Mouse (Mus musculus) central nervous system, embryonic 18 days (tissue): ENCODE data around the gene Olfr1490. TPM values are rescaled to one million over a fixed set of nuclear protein-coding genes. Genes with fewer than 3 reads are reported as not detected.

Experiments
- polyA plus RNA-seq: library from polyadenylated mRNA; depleted of rRNA; stranded (reverse); fragments of >200 nt; gene quantifications from 2 replicates; pipeline ENCODE4 v1.2.3, GENCODE M21; 2012; rRNA removed

Gene Olfr1490
- polyA plus RNA-seq = not detected in 2 replicates

GRCm38 (mm10) chr19:13650791-13651190, at the start of gene Olfr1490:
Gene Olfr1490 (plus strand): TSS chr19:13651091.

DNA sequence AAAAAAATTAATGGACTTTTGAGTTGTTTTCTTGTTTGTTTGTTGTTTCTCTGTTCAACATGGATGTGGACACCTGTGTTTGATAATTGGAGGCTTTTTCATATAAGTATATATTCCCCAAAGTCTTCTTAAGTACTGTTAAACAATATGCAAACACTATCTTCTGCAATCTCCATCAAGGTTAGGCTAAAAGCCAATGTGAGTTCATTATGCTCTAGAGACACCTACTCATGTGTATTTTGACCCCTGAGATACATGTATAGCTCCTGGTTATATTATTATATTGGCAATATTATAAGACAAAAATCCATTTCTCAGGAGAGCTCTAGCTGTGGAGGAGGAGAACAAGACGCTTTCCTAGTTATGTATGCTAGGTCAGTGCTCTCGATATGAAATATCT, 33.8 kb upstream of the Olfr1490 start, which contains the start of gene Olfr1487:
Gene Olfr1487, plus strand, starts transcription at position 301 of the 400 bp plus-strand sequence.

DNA sequence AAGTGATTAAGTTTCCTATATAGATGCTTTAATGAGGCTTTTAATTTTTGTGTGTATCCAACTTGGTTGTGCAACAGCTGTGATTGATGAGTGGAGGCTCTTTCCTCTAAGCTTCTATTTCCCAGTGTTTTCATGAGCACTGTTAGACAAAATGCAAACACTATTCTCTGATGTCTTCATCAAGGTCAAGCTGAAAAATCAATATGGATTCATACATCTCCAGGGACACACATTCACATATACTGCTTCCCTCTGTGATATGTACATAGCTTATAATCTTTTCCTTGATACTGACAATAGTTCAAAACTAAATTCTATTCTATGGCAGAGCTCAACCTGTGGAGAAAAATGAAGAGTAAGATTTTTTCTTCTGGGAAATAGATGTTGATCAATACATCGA, 19.6 kb upstream of the Olfr1490 start, which contains the start of gene Olfr1489:
Gene Olfr1489, plus strand, starts transcription at position 301 of the 400 bp plus-strand sequence.

DNA sequence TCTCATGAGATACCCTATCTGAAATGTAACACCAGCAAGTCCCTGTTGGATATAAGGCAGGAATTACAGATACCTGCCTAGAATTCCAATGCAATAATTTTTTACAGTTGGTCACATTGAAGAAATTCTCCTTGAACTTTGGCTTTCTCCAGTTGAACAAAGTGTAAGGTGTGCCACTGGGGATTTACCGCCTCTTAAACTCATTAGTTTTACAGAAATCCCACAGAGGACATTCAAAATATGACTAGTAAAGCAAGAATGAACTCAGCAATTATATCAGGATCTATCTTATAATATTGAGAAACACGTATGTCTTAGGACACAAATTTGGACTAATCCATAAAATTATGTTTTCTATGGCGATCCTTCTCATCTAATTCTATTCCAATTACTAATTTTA, 46.1 kb downstream of the Olfr1490 start, which contains the start of gene Olfr1491:
Gene Olfr1491, plus strand, starts transcription at position 301 of the 400 bp plus-strand sequence.

Other genes starting within 250 kb of the Olfr1490 start
- not detected in 2 replicates for gene Olfr1469, start 243.2 kb upstream of the Olfr1490 start, polyA plus RNA-seq
- not detected in 2 replicates for gene Olfr1471, start 207.7 kb upstream of the Olfr1490 start, polyA plus RNA-seq
- gene Olfr1472, start 195.0 kb upstream of the Olfr1490 start, polyA plus RNA-seq = not detected in 2 replicates
- not detected in 2 replicates for gene Olfr1474, start 181.5 kb upstream of the Olfr1490 start, polyA plus RNA-seq
- not detected in 2 replicates for gene Olfr1475, start 170.9 kb upstream of the Olfr1490 start, polyA plus RNA-seq
- gene Olfr1477, start 150.5 kb upstream of the Olfr1490 start, polyA plus RNA-seq = not detected in 2 replicates
- not detected in 2 replicates for gene Olfr1480, start 123.2 kb upstream of the Olfr1490 start, polyA plus RNA-seq
- gene Olfr1484, start 67.6 kb upstream of the Olfr1490 start, polyA plus RNA-seq = not detected in 2 replicates
- not detected in 2 replicates for gene Olfr1487, start 33.7 kb upstream of the Olfr1490 start, polyA plus RNA-seq
- gene Olfr1489, start 19.5 kb upstream of the Olfr1490 start, polyA plus RNA-seq = not detected in 2 replicates
- gene Olfr1491, start 46.2 kb downstream of the Olfr1490 start, polyA plus RNA-seq = not detected in 2 replicates
- not detected in 2 replicates for gene Olfr1493-ps1, start 72.2 kb downstream of the Olfr1490 start, polyA plus RNA-seq
- gene Olfr1494, start 88.6 kb downstream of the Olfr1490 start, polyA plus RNA-seq = not detected in 2 replicates
- gene Olfr1495, start 113.5 kb downstream of the Olfr1490 start, polyA plus RNA-seq = not detected in 2 replicates
- not detected in 2 replicates for gene Olfr1496, start 126.8 kb downstream of the Olfr1490 start, polyA plus RNA-seq
- gene Olfr1497, start 147.1 kb downstream of the Olfr1490 start, polyA plus RNA-seq = not detected in 2 replicates
- not detected in 2 replicates for gene Olfr1499, start 168.4 kb downstream of the Olfr1490 start, polyA plus RNA-seq
- gene Olfr1500, start 179.4 kb downstream of the Olfr1490 start, polyA plus RNA-seq = not detected in 2 replicates
- not detected in 2 replicates for gene Olfr1501, start 199.6 kb downstream of the Olfr1490 start, polyA plus RNA-seq
- not detected in 2 replicates for gene Olfr1502, start 210.7 kb downstream of the Olfr1490 start, polyA plus RNA-seq
- gene Olfr1504, start 246.8 kb downstream of the Olfr1490 start, polyA plus RNA-seq = not detected in 2 replicates